Mouse (Mus musculus): Measurements from ENCODE around the gene Noc3l. TPM values are rescaled to one million over a fixed set of nuclear protein-coding genes. Genes with fewer than 3 reads are reported as not detected.

Noc3l gene
- polyA plus RNA-seq (2021; fragmentation: Nextera tagmentation): 1.6 and 1.9 TPM in 2 replicates
- long read RNA-seq, experiment 1, partial matches to known transcripts: 0 of 3 reads
- long read RNA-seq, experiment 1, other reads (novel, unspliced or antisense): 2 of 3 reads
- long read RNA-seq, experiment 2, partial matches to known transcripts: 3 of 5 reads
- long read RNA-seq, experiment 2, other reads (novel, unspliced or antisense): 2 of 5 reads

DNA sequence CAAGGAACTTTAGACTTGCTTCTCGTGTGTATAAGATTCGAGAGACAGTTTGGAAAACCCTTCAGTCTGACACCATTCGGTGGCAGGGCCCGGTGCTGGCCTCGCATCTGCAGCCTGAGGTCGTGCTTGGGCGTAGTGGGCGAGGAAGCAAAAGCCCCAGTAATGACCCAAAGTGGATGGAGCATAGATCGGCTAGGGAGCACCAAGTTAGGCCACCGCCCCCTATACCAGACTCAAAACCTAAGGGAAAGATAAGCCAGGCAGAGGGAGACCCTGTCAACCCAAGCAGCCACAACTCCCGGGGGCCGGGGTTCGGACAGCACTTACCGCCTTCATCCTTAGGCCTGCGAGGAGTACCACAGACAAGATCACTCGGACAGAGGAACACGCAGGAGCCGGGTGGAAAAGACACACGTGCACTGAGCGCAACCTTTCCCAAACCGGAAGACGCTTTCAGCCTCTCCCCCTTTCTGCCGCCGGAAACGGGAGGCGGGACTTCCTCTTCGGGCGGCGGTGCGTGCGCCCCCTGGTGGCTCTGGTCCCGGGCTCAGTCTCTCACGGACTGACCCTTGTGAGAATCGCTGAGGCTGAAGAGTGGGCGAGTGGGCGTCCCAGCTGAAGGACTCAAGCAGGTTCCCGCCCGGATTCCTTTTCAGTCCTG is at the start of gene Noc3l:
Gene Noc3l, minus strand, starts transcription at position 472 of the 661 bp plus-strand sequence.

DNA sequence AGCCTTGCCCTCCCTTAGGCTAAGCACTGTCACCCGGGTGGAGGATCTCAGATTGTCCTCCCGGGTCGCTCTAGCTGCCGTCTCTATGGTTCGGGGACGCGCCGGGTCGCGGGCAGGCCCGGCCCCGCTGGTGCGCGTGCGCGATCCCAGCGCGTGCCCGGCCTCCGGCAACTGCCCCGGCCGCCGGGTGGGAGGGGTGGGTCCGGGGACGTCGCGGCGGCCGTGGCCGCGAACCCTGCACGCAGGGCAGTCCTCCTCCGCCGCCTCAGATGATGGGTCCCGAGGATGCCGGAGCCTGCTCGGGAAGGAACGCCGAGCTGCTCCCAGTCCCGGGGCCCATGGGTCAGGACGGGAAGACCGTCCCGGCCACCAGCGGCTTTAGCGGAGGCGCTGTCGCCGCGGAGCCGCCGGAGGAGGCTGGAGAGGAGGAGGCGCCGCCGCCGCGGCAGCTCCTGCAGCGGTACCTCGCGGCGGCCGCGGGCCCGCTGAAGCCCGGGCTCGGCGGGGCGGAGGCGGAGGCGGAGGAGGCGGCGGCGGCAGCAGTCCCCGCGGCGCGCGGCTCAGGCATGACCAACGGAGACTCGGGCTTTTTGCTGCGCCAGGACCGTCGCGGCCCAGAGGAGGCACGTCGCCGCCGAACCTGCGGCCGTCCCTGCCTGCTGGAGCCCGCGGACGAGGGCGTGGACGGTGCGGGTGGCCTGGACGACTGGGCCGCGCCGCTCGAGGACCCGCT is 17.6 kb upstream of the Noc3l start, which contains the start of gene Tbc1d12:
Gene Tbc1d12, plus strand, starts transcription at position 142 of the 733 bp plus-strand sequence.

Other genes with a start within 250 kb of the Noc3l start
- gene Tbc1d12, start 17.3 kb upstream of the Noc3l start, polyA plus RNA-seq (2021; fragmentation: Nextera tagmentation): 2.0 and 2.8 TPM in 2 replicates
- 1.9 and 2.4 TPM in 2 replicates for gene Hells, start 111.7 kb upstream of the Noc3l start, polyA plus RNA-seq (2021; fragmentation: Nextera tagmentation)
- not detected in 2 replicates for gene Cyp2c55, start 187.8 kb upstream of the Noc3l start, polyA plus RNA-seq (2021; fragmentation: Nextera tagmentation)
- gene Cyp2c65, start 241.8 kb upstream of the Noc3l start, polyA plus RNA-seq (2021; fragmentation: Nextera tagmentation): not detected in 2 replicates